In genomic region chr7:129257374-129258018, GRCm38 (mm10) we compare ENCODE assay signal across 10 mouse cellular contexts. TPM values are rescaled to one million over a fixed set of nuclear protein-coding genes. Genes with fewer than 3 reads are reported as not detected.
DNase-seq lines count a peak whose midpoint lies in the region; ATAC-seq and TF ChIP-seq lines count a peak whose summit lies in the region.
"Had no signal": no experiment of that assay in that cellular context is flagged by ENCODE, and none has a peak within 500 bp of the region (broad histone marks: within the 10 kb centered on the region; RNA-seq: fewer than 3 reads in every experiment).

No protein-coding gene starts in this region.

- no peak for TF ChIP-seq POLR2A in cerebellum, adult 2 months (IDR thresholded peaks at IDR 0.05; ENCODE audit: borderline replicate concordance, insufficient read depth, low read length)

- ATAC-seq in lung, embryonic 15.5 days (ENCODE audit: borderline replicate concordance, extremely low read depth, low FRiP score, low TSS enrichment): no peak
- no peak for ATAC-seq in intestine, postnatal 0 days
- ATAC-seq in stomach, embryonic 14.5 days (ENCODE audit: insufficient number of reproducible peaks, insufficient read depth, low FRiP score, low read depth): no peak
- ATAC-seq: activated CD4-positive, CD25-positive, alpha-beta regulatory T cell, adult 4 months had no signal

- H3K9me3 ChIP-seq in lung, embryonic 15.5 days: no peaks in the 10 kb centered on the region
- no peaks in the 10 kb centered on the region for H3K9me3 ChIP-seq in intestine, postnatal 0 days (ENCODE audit: control insufficient read depth)
- no peaks in the 10 kb centered on the region for H3K9me3 ChIP-seq in stomach, embryonic 14.5 days (ENCODE audit: control insufficient read depth, low read depth, low read length)

- no peaks in the 10 kb centered on the region; the same call in 1 of the 2 replicates for H3K27me3 ChIP-seq in cerebellum, adult 2 months (ENCODE audit: control insufficient read depth, insufficient read depth, low read length)
- H3K27me3 ChIP-seq in lung, embryonic 15.5 days: peaks cover 39% of the 10 kb centered on the region
- H3K27me3 ChIP-seq in intestine, postnatal 0 days (replicated peaks; ENCODE audit: control insufficient read depth, insufficient read depth, low read length): peaks cover 26% of the 10 kb centered on the region
- peaks cover 30% of the 10 kb centered on the region for H3K27me3 ChIP-seq in stomach, embryonic 14.5 days (ENCODE audit: control insufficient read depth, insufficient read depth, low read length)

- H3K4me2 ChIP-seq in lung, embryonic 15.5 days: peak overlapping the region; percentile 83
- H3K4me2 ChIP-seq in intestine, postnatal 0 days (replicated peaks; ENCODE audit: low read depth): peak overlapping the region; percentile 77
- H3K4me2 ChIP-seq in stomach, embryonic 14.5 days (replicated peaks; ENCODE audit: low read depth, low read length): peak overlapping the region; percentile 87

- no peaks in the 10 kb centered on the region for H3K36me3 ChIP-seq in lung, embryonic 15.5 days
- H3K36me3 ChIP-seq in intestine, postnatal 0 days (ENCODE audit: control insufficient read depth, insufficient read depth): no peaks in the 10 kb centered on the region
- no peaks in the 10 kb centered on the region for H3K36me3 ChIP-seq in stomach, embryonic 14.5 days (ENCODE audit: control insufficient read depth, insufficient read depth, low read length)

- peaks cover 2% of the 10 kb centered on the region; the same call in 1 of the 2 replicates for H3K4me1 ChIP-seq in cerebellum, adult 2 months (ENCODE audit: control insufficient read depth, insufficient read depth, low read length)
- peaks cover 7% of the 10 kb centered on the region for H3K4me1 ChIP-seq in lung, embryonic 15.5 days
- no peaks in the 10 kb centered on the region for H3K4me1 ChIP-seq in intestine, postnatal 0 days (replicated peaks; ENCODE audit: control insufficient read depth, insufficient read depth, low read length)
- H3K4me1 ChIP-seq in stomach, embryonic 14.5 days (ENCODE audit: control insufficient read depth, insufficient read depth, low read length): 0 out of 2 replicates have a peak, but pooled peaks cover 2% of the 10 kb centered on the region

- WGBS in cerebellum, adult 2 months: 24% methylated on average over 13 of the region's 13 CpGs
- WGBS in lung, embryonic 15.5 days: 16% methylated on average over 13 of the region's 13 CpGs
- 27% methylated on average over 13 of the region's 13 CpGs for WGBS in intestine, postnatal 0 days
- 14% methylated on average over 13 of the region's 13 CpGs for WGBS in stomach, embryonic 14.5 days

- no peak overlapping the region for H3K27ac ChIP-seq in cerebellum, adult 2 months (ENCODE audit: insufficient read depth, low read length)
- H3K27ac ChIP-seq in lung, embryonic 15.5 days: no peak overlapping the region
- H3K27ac ChIP-seq in intestine, postnatal 0 days (ENCODE audit: low read depth, low read length): no peak overlapping the region
- H3K27ac ChIP-seq in stomach, embryonic 14.5 days (ENCODE audit: low read length): no peak overlapping the region

- no peak overlapping the region for H3K9ac ChIP-seq in lung, embryonic 15.5 days
- H3K9ac ChIP-seq in intestine, postnatal 0 days (ENCODE audit: low read depth, low read length): 0 out of 2 replicates have a peak overlapping the region, but pooled peaks have one; percentile 22
- no peak overlapping the region for H3K9ac ChIP-seq in stomach, embryonic 14.5 days (replicated peaks; ENCODE audit: low read depth, low read length)

- TF ChIP-seq CTCF in cerebellum, adult 2 months (IDR thresholded peaks at IDR 0.05; ENCODE audit: borderline replicate concordance, insufficient read depth, low read depth, low read length): no peak
- TF ChIP-seq CTCF in intestine, postnatal 0 days (IDR thresholded peaks at IDR 0.05; ENCODE audit: low read depth): no peak

- H3K4me3 ChIP-seq in cerebellum, adult 2 months (replicated peaks; ENCODE audit: insufficient read depth, low read depth, low read length): peak overlapping the region; percentile 26
- H3K4me3 ChIP-seq in lung, embryonic 15.5 days: peak overlapping the region; percentile 40
- H3K4me3 ChIP-seq in intestine, postnatal 0 days (ENCODE audit: low read depth, low read length): peak overlapping the region; percentile 41
- peak overlapping the region; percentile 37 for H3K4me3 ChIP-seq in stomach, embryonic 14.5 days (ENCODE audit: low read depth, low read length)

- DNase-seq in cerebellum, adult 2 months: no peak
- no peak for DNase-seq in cerebellum, postnatal 14 days
- no peak for DNase-seq in lung, adult 18-20 months
- DNase-seq in right cerebral cortex, postnatal 10 days (ENCODE audit: low spot score in 2 of 2): no peak
- no peak for DNase-seq in natural killer cell, adult 2 months (ENCODE audit: low spot score in 2 of 2)
- DNase-seq: spleen, adult 18-20 months had no signal

RNA-seq across cellular contexts. Expression of gene Plpp4, which starts 0.7 kb away (rescaled TPM):
- polyA plus RNA-seq in cerebellum, adult 2 months (2012; rRNA removed): 14.8 and 17.3 TPM in 2 replicates
- polyA plus RNA-seq in lung, embryonic 15.5 days (2015; fragmentation: Nextera tagmentation; extraction: Ambion mirVana): 0.49 and 0.72 TPM in 2 replicates
- 0.18 and 0.21 TPM in 2 replicates for polyA plus RNA-seq in intestine, postnatal 0 days (2015; fragmentation: Nextera tagmentation; extraction: Ambion mirVana)
- polyA plus RNA-seq in stomach, embryonic 14.5 days (2014; fragmentation: Nextera tagmentation; extraction: Ambion mirVana): 0.84 and 0.98 TPM in 2 replicates
- polyA plus RNA-seq: activated CD4-positive, CD25-positive, alpha-beta regulatory T cell, adult 4 months had no signal
